Mouse (Mus musculus): Measurements from ENCODE around the gene Frmd4b. TPM values are rescaled to one million over a fixed set of nuclear protein-coding genes. Genes with fewer than 3 reads are reported as not detected.
A peak's percentile ranks its signal among the peaks of the same experiment; 100 is the strongest.

Frmd4b gene
- polyA plus RNA-seq, 1 experiment from 2014 or later: 22.2 TPM

GRCm38 (mm10) chr6:97509434-97509833, 107.9 kb downstream of the Frmd4b start:
- Histone ChIP-seq H3K9me3 (ENCODE audit: control insufficient read depth, low read depth, low read length) (no peaks in the 10 kb centered on the region), H3K27me3 (ENCODE audit: control insufficient read depth, insufficient read depth, low read length) (no peaks in the 10 kb centered on the region), H3K36me3 (ENCODE audit: control insufficient read depth, insufficient read depth, low read length) (no peaks in the 10 kb centered on the region), H3K4me2 (replicated peaks; ENCODE audit: low read depth, low read length) (no peak overlapping the region), H3K27ac (ENCODE audit: low read length) (no peak overlapping the region), H3K9ac (replicated peaks; ENCODE audit: low read depth, low read length) (no peak overlapping the region), H3K4me3 (ENCODE audit: low read depth, low read length) (no peak overlapping the region), H3K4me1 (ENCODE audit: control insufficient read depth, insufficient read depth, low read length) (no peaks in the 10 kb centered on the region; the same call in 1 of the 2 replicates)
- no peak for ATAC-seq (ENCODE audit: insufficient number of reproducible peaks, insufficient read depth, low FRiP score, low read depth)
- 84% methylated on average over 10 of the region's 10 CpGs for WGBS

- 81% methylated on average over 6 of the region's 6 CpGs for WGBS
- no peak for ATAC-seq (ENCODE audit: insufficient number of reproducible peaks, insufficient read depth, low FRiP score, low read depth)
- Histone ChIP-seq H3K36me3 (ENCODE audit: control insufficient read depth, insufficient read depth, low read length) (no peaks in the 10 kb centered on the region), H3K4me2 (replicated peaks; ENCODE audit: low read depth, low read length) (no peak overlapping the region), H3K4me3 (ENCODE audit: low read depth, low read length) (no peak overlapping the region), H3K9me3 (ENCODE audit: control insufficient read depth, low read depth, low read length) (no peaks in the 10 kb centered on the region), H3K27me3 (ENCODE audit: control insufficient read depth, insufficient read depth, low read length) (no peaks in the 10 kb centered on the region), H3K4me1 (ENCODE audit: control insufficient read depth, insufficient read depth, low read length) (no peaks in the 10 kb centered on the region; the same call in 1 of the 2 replicates), H3K27ac (ENCODE audit: low read length) (no peak overlapping the region), H3K9ac (replicated peaks; ENCODE audit: low read depth, low read length) (no peak overlapping the region)
Measured at GRCm38 (mm10) chr6:97508480-97508879, 108.9 kb downstream of the Frmd4b start.

DNA sequence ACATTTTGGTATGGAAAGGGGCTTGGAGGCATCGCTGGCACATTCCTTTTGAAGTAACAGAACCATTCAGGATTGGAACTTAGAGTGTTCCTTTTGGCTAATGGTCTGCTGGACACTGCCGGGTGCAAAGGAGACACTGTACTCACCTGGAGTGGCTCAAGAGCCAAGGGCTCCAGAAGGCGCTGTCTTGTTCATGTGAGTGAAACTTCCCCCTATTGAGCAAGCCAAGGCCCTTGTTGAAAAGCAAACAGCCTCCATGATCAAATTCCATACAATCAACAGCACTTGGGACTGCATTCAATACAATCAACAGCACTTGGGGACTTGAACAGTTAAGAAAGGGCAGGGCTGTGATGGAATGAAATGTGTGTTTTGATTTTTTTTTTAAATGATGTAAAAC, 109.4 kb downstream of the Frmd4b start:
- no peaks in the 10 kb centered on the region; the same call in 1 of the 2 replicates for H3K4me1 ChIP-seq (ENCODE audit: control insufficient read depth, insufficient read depth, low read length)
- H3K9ac ChIP-seq (replicated peaks; ENCODE audit: low read depth, low read length): no peak overlapping the region
- H3K9me3 ChIP-seq (ENCODE audit: control insufficient read depth, low read depth, low read length): no peaks in the 10 kb centered on the region
- H3K27me3 ChIP-seq (ENCODE audit: control insufficient read depth, insufficient read depth, low read length): no peaks in the 10 kb centered on the region
- no peak overlapping the region for H3K4me2 ChIP-seq (replicated peaks; ENCODE audit: low read depth, low read length)
- no peak for ATAC-seq (ENCODE audit: insufficient number of reproducible peaks, insufficient read depth, low FRiP score, low read depth)
- no peak overlapping the region for H3K27ac ChIP-seq (ENCODE audit: low read length)
- WGBS: 85% methylated on average over 3 of the region's 3 CpGs
- no peak overlapping the region for H3K4me3 ChIP-seq (ENCODE audit: low read depth, low read length)
- no peaks in the 10 kb centered on the region for H3K36me3 ChIP-seq (ENCODE audit: control insufficient read depth, insufficient read depth, low read length)

DNA sequence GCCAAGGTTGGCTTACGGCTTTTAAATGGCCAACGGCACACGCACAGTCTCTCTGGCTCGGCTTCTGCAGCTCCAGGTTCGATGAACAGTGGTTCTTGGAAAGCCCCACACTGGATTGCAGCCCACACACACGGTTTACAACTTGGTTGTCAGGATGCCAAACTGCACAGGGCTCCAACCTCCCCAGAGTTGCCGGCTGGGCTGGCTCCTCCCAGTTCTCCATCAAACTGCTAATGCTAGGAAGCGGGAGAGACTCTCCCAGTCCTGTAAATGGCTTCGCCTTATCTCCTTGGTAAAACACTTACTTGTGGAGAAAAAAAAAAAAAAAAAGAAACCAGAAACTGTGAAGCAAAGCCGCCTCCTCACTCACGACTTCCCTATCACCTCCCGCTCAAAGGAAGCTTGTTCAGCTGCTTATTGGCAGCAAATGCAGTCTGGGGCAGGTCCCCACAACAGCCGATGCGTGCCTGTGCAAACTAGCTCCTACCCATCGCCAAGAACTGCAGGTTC, 111.1 kb downstream of the Frmd4b start:
- WGBS: 17% methylated on average over 15 of the region's 15 CpGs
- Histone ChIP-seq H3K9ac (replicated peaks; ENCODE audit: low read depth, low read length) (no peak overlapping the region), H3K36me3 (ENCODE audit: control insufficient read depth, insufficient read depth, low read length) (no peaks in the 10 kb centered on the region), H3K9me3 (ENCODE audit: control insufficient read depth, low read depth, low read length) (no peaks in the 10 kb centered on the region), H3K27me3 (ENCODE audit: control insufficient read depth, insufficient read depth, low read length) (no peaks in the 10 kb centered on the region), H3K27ac (ENCODE audit: low read length) (no peak overlapping the region), H3K4me3 (ENCODE audit: low read depth, low read length) (no peak overlapping the region), H3K4me2 (replicated peaks; ENCODE audit: low read depth, low read length) (no peak overlapping the region; the same call in 1 of the 2 replicates), H3K4me1 (ENCODE audit: control insufficient read depth, insufficient read depth, low read length) (no peaks in the 10 kb centered on the region; the same call in 1 of the 2 replicates)
- peak; percentile 83; the same call in 1 of the 2 replicates for ATAC-seq (ENCODE audit: insufficient number of reproducible peaks, insufficient read depth, low FRiP score, low read depth)

DNA sequence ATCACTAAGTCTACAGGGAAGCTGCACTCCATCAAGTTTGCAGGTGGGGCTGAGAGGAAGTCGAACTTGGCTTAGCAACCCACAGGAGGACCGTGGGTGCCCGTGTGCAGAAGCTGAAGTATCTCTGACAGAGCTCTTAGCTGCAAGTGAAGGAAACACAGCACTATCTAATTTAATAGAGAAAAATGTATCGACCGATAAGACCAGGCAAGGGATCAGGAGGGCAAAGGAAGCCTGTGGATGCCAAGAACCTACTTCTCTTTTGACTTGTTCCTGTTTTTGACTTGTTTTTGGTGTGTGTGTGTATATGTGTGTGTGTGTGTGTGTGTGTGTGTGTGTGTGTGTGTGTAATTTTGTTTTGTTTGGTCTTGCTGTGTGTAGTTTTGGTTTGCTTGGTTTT, 112.7 kb downstream of the Frmd4b start:
- no peak overlapping the region for H3K4me2 ChIP-seq (replicated peaks; ENCODE audit: low read depth, low read length)
- H3K27me3 ChIP-seq (ENCODE audit: control insufficient read depth, insufficient read depth, low read length): no peaks in the 10 kb centered on the region
- no peaks in the 10 kb centered on the region for H3K9me3 ChIP-seq (ENCODE audit: control insufficient read depth, low read depth, low read length)
- no peak overlapping the region for H3K9ac ChIP-seq (replicated peaks; ENCODE audit: low read depth, low read length)
- WGBS: 67% methylated on average over 5 of the region's 5 CpGs
- no peaks in the 10 kb centered on the region for H3K36me3 ChIP-seq (ENCODE audit: control insufficient read depth, insufficient read depth, low read length)
- H3K27ac ChIP-seq (ENCODE audit: low read length): no peak overlapping the region
- ATAC-seq (ENCODE audit: insufficient number of reproducible peaks, insufficient read depth, low FRiP score, low read depth): no peak
- no peak overlapping the region for H3K4me3 ChIP-seq (ENCODE audit: low read depth, low read length)
- H3K4me1 ChIP-seq (ENCODE audit: control insufficient read depth, insufficient read depth, low read length): no peaks in the 10 kb centered on the region; the same call in 1 of the 2 replicates

DNA sequence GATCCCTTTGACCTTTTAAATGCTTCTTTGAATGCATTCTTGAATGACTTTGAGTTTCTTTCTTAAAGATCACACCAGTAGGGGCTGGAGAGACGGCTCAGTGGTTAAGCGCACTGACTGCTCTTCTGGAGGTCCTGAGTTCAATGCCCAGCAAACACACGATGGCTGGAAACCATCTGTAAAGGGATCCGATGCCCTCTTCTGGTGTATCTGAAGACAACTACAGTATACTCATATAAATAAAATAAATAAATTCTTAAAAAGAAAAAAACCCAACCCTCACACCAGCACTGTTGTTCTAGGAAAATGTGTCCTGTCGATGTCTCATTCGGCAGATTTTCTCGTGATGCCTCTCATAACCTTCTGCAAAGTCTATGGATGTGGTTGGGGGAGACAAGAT, 116.3 kb downstream of the Frmd4b start:
- no peaks in the 10 kb centered on the region; the same call in 1 of the 2 replicates for H3K4me1 ChIP-seq (ENCODE audit: control insufficient read depth, insufficient read depth, low read length)
- H3K36me3 ChIP-seq (ENCODE audit: control insufficient read depth, insufficient read depth, low read length): no peaks in the 10 kb centered on the region
- no peak overlapping the region for H3K9ac ChIP-seq (replicated peaks; ENCODE audit: low read depth, low read length)
- no peak for ATAC-seq (ENCODE audit: insufficient number of reproducible peaks, insufficient read depth, low FRiP score, low read depth)
- H3K27me3 ChIP-seq (ENCODE audit: control insufficient read depth, insufficient read depth, low read length): no peaks in the 10 kb centered on the region
- no peak overlapping the region for H3K4me3 ChIP-seq (ENCODE audit: low read depth, low read length)
- no peaks in the 10 kb centered on the region for H3K9me3 ChIP-seq (ENCODE audit: control insufficient read depth, low read depth, low read length)
- WGBS: 84% methylated on average over 7 of the region's 7 CpGs
- no peak overlapping the region for H3K27ac ChIP-seq (ENCODE audit: low read length)
- H3K4me2 ChIP-seq (replicated peaks; ENCODE audit: low read depth, low read length): no peak overlapping the region

- no peak for ATAC-seq (ENCODE audit: insufficient number of reproducible peaks, insufficient read depth, low FRiP score, low read depth)
- Histone ChIP-seq H3K27me3 (ENCODE audit: control insufficient read depth, insufficient read depth, low read length) (no peaks in the 10 kb centered on the region), H3K36me3 (ENCODE audit: control insufficient read depth, insufficient read depth, low read length) (no peaks in the 10 kb centered on the region), H3K9ac (replicated peaks; ENCODE audit: low read depth, low read length) (no peak overlapping the region), H3K9me3 (ENCODE audit: control insufficient read depth, low read depth, low read length) (no peaks in the 10 kb centered on the region), H3K4me1 (ENCODE audit: control insufficient read depth, insufficient read depth, low read length) (no peaks in the 10 kb centered on the region), H3K4me2 (replicated peaks; ENCODE audit: low read depth, low read length) (no peak overlapping the region), H3K27ac (ENCODE audit: low read length) (no peak overlapping the region), H3K4me3 (ENCODE audit: low read depth, low read length) (no peak overlapping the region)
- WGBS: 81% methylated on average over 6 of the region's 6 CpGs
Measured at GRCm38 (mm10) chr6:97500246-97500645, 117.1 kb downstream of the Frmd4b start.

- ATAC-seq (ENCODE audit: insufficient number of reproducible peaks, insufficient read depth, low FRiP score, low read depth): no peak
- Histone ChIP-seq H3K36me3 (ENCODE audit: control insufficient read depth, insufficient read depth, low read length) (no peaks in the 10 kb centered on the region), H3K9ac (replicated peaks; ENCODE audit: low read depth, low read length) (no peak overlapping the region), H3K4me2 (replicated peaks; ENCODE audit: low read depth, low read length) (no peak overlapping the region), H3K27me3 (ENCODE audit: control insufficient read depth, insufficient read depth, low read length) (no peaks in the 10 kb centered on the region), H3K9me3 (ENCODE audit: control insufficient read depth, low read depth, low read length) (no peaks in the 10 kb centered on the region), H3K27ac (ENCODE audit: low read length) (no peak overlapping the region), H3K4me1 (ENCODE audit: control insufficient read depth, insufficient read depth, low read length) (no peaks in the 10 kb centered on the region), H3K4me3 (ENCODE audit: low read depth, low read length) (no peak overlapping the region)
- 69% methylated on average over 1 of the region's 1 CpGs for whole genome bisulfite sequencing
Measured at GRCm38 (mm10) chr6:97496002-97496401, 121.3 kb downstream of the Frmd4b start.

DNA sequence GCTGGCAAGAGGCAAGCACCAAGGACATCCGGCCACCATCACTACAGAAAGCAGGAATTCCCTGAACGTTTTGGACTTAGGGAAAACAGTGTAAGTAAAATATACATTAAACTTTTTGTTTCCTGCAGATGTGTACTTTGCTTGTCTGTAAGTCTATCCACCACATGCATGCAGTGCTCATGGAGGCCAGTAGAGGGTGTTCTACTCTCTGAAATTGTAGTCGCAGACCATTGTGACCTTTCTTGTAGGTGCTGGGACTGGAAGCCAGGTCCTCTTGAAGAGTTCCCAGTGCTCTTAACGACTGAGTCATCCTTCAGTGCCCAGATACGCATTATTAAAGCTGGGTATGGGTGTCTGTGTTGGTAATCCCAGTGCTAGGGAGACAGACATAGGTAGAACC, 126.3 kb downstream of the Frmd4b start:
- Histone ChIP-seq H3K9me3 (ENCODE audit: control insufficient read depth, low read depth, low read length) (no peaks in the 10 kb centered on the region), H3K9ac (replicated peaks; ENCODE audit: low read depth, low read length) (no peak overlapping the region), H3K36me3 (ENCODE audit: control insufficient read depth, insufficient read depth, low read length) (no peaks in the 10 kb centered on the region), H3K27me3 (ENCODE audit: control insufficient read depth, insufficient read depth, low read length) (no peaks in the 10 kb centered on the region), H3K27ac (ENCODE audit: low read length) (no peak overlapping the region), H3K4me2 (replicated peaks; ENCODE audit: low read depth, low read length) (no peak overlapping the region), H3K4me1 (ENCODE audit: control insufficient read depth, insufficient read depth, low read length) (peaks cover 9% of the 10 kb centered on the region), H3K4me3 (ENCODE audit: low read depth, low read length) (no peak overlapping the region)
- WGBS: 86% methylated on average over 5 of the region's 5 CpGs
- ATAC-seq (ENCODE audit: insufficient number of reproducible peaks, insufficient read depth, low FRiP score, low read depth): no peak
